24 mouse cellular contexts compared by ENCODE assay signal in genomic region chr16:30887536-30887935, GRCm38 (mm10).
"Had no signal": no experiment of that assay in that cellular context is flagged by ENCODE, and none has a peak within 500 bp of the region (broad histone marks: within the 10 kb centered on the region; RNA-seq: fewer than 3 reads in every experiment).

No protein-coding gene starts in this region.

- ATAC-seq: forebrain, embryonic 15.5 days; forebrain, postnatal 0 days; intestine, embryonic 16.5 days had no signal

- H3K9me3 ChIP-seq: forebrain, embryonic 15.5 days; hindbrain, embryonic 15.5 days; limb, embryonic 13.5 days; limb, embryonic 15.5 days had no signal

- H3K27ac ChIP-seq: forebrain, embryonic 15.5 days; heart, embryonic 10.5 days; hindbrain, embryonic 15.5 days; hindbrain, postnatal 0 days; kidney, embryonic 15.5 days; kidney, postnatal 0 days; limb, embryonic 13.5 days; limb, embryonic 15.5 days had no signal

- H3K36me3 ChIP-seq: forebrain, embryonic 15.5 days; heart, embryonic 10.5 days; heart, embryonic 12.5 days; hindbrain, embryonic 15.5 days; kidney, embryonic 15.5 days; limb, embryonic 13.5 days; limb, embryonic 15.5 days had no signal

- H3K9ac ChIP-seq: forebrain, embryonic 15.5 days; forebrain, postnatal 0 days; heart, embryonic 12.5 days; hindbrain, embryonic 15.5 days; kidney, embryonic 15.5 days; limb, embryonic 13.5 days; limb, embryonic 15.5 days had no signal

- H3K4me2 ChIP-seq: forebrain, embryonic 15.5 days; heart, embryonic 12.5 days; hindbrain, embryonic 15.5 days; kidney, embryonic 15.5 days; limb, embryonic 13.5 days; limb, embryonic 15.5 days had no signal

- H3K4me3 ChIP-seq: forebrain, embryonic 15.5 days; heart, embryonic 10.5 days; heart, embryonic 12.5 days; hindbrain, embryonic 15.5 days; kidney, embryonic 15.5 days; limb, embryonic 13.5 days; limb, embryonic 15.5 days had no signal

- DNase-seq: forebrain, postnatal 0 days; gastrocnemius, postnatal 14 days; gastrocnemius, postnatal 36 days; heart, adult 18-20 months; heart, postnatal 10 days; heart, postnatal 36 days; kidney, adult 11 months; kidney, adult 2 months; kidney, adult 9 months; kidney, postnatal 14 days; kidney, postnatal 36 days; layer of hippocampus, adult 9-11 months; layer of hippocampus, postnatal 36 days; left cerebral cortex, postnatal 4 days had no signal

- H3K27me3 ChIP-seq: forebrain, embryonic 15.5 days; hindbrain, embryonic 15.5 days; kidney, embryonic 15.5 days had no signal

- H3K4me1 ChIP-seq: kidney, embryonic 15.5 days; limb, embryonic 15.5 days had no signal
